In the genomic region with DNA sequence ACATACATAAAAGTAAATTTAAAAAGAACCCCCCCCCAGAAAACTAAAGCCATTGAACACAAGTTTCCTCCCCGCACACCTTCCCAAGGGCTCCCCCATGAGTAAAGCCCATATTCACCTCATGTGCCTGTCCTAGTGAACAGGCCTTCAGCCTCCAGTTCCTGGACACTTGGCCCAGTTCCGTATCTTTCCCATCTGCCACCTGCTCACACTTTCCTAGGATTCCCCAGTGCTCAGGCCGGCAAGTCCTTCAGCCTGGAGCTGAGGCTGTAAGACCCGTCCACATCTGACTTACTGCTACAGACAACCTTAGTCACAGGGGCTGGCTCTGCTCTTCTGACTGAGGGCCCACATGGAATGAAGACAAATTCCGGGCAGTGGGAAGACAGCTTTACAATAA, we compare ENCODE assay signal across 23 mouse cellular contexts. TPM values are rescaled to one million over a fixed set of nuclear protein-coding genes. Genes with fewer than 3 reads are reported as not detected.
DNase-seq lines count a peak whose midpoint lies in the region; TF ChIP-seq lines count a peak whose summit lies in the region.
"Had no signal": no experiment of that assay in that cellular context is flagged by ENCODE, and none has a peak within 500 bp of the region (broad histone marks: within the 10 kb centered on the region; RNA-seq: fewer than 3 reads in every experiment).

No protein-coding gene starts in this region.

- intact Hi-C loops in gastrocnemius, postnatal 36 days (cut with DNase I), result no loop called here

- H3K4me3 ChIP-seq in layer of hippocampus, adult 2 months, result no peak overlapping the region
- H3K4me3 ChIP-seq: embryonic facial prominence, embryonic 15.5 days; erythroblast, embryonic 14.5 days; forebrain, embryonic 15.5 days; heart, embryonic 10.5 days; intestine, embryonic 15.5 days had no signal

- TF ChIP-seq CTCF in layer of hippocampus, adult 2 months (conservative IDR thresholded peaks at IDR 0.05), result no peak

- no peak overlapping the region for H3K27ac ChIP-seq in layer of hippocampus, adult 2 months
- H3K27ac ChIP-seq: embryonic facial prominence, embryonic 15.5 days; forebrain, embryonic 15.5 days; heart, embryonic 10.5 days; hindbrain, embryonic 14.5 days; intestine, embryonic 15.5 days had no signal

- peak; percentile 89 for DNase-seq in brain, adult 2 months (ENCODE audit: low read depth, low spot score)
- DNase-seq in cerebellum, adult 18-20 months, result peak; percentile 74 to 84
- DNase-seq in cerebellum, adult 9-11 months, result peak; percentile 79
- peak; percentile 68 to 71 for DNase-seq in cerebellum, postnatal 36 days
- no peak for DNase-seq in layer of hippocampus, adult 2 months (ENCODE audit: low spot score in 2 of 2)
- DNase-seq in Muller cell, postnatal 12 days (ENCODE audit: inconsistent ontology term), result no peak
- no peak for DNase-seq in gastrocnemius, postnatal 36 days
- DNase-seq: adrenal gland, postnatal 25 days; embryo, embryonic 11 days; heart, adult 18-20 months; heart, postnatal 10 days; kidney, adult 18-20 months had no signal

RNA-seq across cellular contexts. Expression of gene Acp5, which starts 4.2 kb away (rescaled TPM):
- total RNA-seq in layer of hippocampus, adult 2 months (2021), result under 1 TPM; 0.27 to 0.69 TPM
- 1 to 10 TPM; 1.1 to 2.9 TPM for total RNA-seq in gastrocnemius, postnatal 36 days (2021)

RNA-seq across cellular contexts. Expression of gene Pigyl, which starts 16.9 kb away (rescaled TPM):
- 10 to 100 TPM; 49.0 to 50.5 TPM for total RNA-seq in layer of hippocampus, adult 2 months (2021)
- 10 to 100 TPM; 29.4 to 31.2 TPM for total RNA-seq in gastrocnemius, postnatal 36 days (2021)

RNA-seq across cellular contexts. Expression of gene Elof1, which starts 22.8 kb away (rescaled TPM):
- 10 to 100 TPM; 54.6 to 54.8 TPM for total RNA-seq in layer of hippocampus, adult 2 months (2021)
- total RNA-seq in gastrocnemius, postnatal 36 days (2021), result 10 to 100 TPM; 32.5 to 35.3 TPM

RNA-seq across cellular contexts. Expression of gene Cnn1, which starts 40.7 kb away (rescaled TPM):
- 1 to 10 TPM in 1 of 2 experiments, under 1 TPM in 1; 0.44 to 1.4 TPM for total RNA-seq in layer of hippocampus, adult 2 months (2021)
- 1 to 10 TPM; 1.4 to 2.1 TPM for total RNA-seq in gastrocnemius, postnatal 36 days (2021)
- total RNA-seq: common myeloid progenitor, adult 5-6 weeks; hematopoietic stem cell, adult 5-6 weeks had no signal

RNA-seq across cellular contexts. Expression of gene Zfp872, which starts 48.1 kb away (rescaled TPM):
- under 1 TPM in 1 of 2 experiments, not detected in 1; 0.42 TPM for total RNA-seq in layer of hippocampus, adult 2 months (2021)
- total RNA-seq in gastrocnemius, postnatal 36 days (2021), result not detected
- total RNA-seq: common myeloid progenitor, adult 5-6 weeks; gastrocnemius, adult 8-10 months; gastrocnemius, postnatal 4 days; hematopoietic stem cell, adult 5-6 weeks; MEL had no signal

Comparison
In these comparisons a context has a peak if more than half of its experiments do, and no peak if none do; other contexts are left out.
1. DNase-seq: peak in brain, adult 2 months (single experiment), cerebellum, adult 18-20 months (2 of 2), cerebellum, adult 9-11 months (single experiment) and cerebellum, postnatal 36 days (2 of 2); none in layer of hippocampus, adult 2 months (0 of 2), Muller cell, postnatal 12 days (single experiment) and gastrocnemius, postnatal 36 days (0 of 2).